Mouse (Mus musculus) left cerebral cortex, adult 2 months (tissue): ENCODE measurements around the gene Nlk. TPM values are rescaled to one million over a fixed set of nuclear protein-coding genes. Genes with fewer than 3 reads are reported as not detected.

Experiments
- DNase-seq, 2 experiments: peaks; one replicate each; pipeline ENCODE4 v3.0.0; 2021 to 2022; ENCODE audit warnings: low spot score in 2 of 2, mixed read lengths in 1 of 2; ENCODE audit errors: extremely low spot score in 1 of 2
- H3K27ac ChIP-seq: fragments of 200-600 bp; 2 replicates; pipeline ENCODE4 v1.8.1; 2022
- H3K4me3 ChIP-seq: fragments of 200-600 bp; 2 replicates; pipeline ENCODE4 v1.8.1; 2022
- CTCF ChIP-seq: fragments of 200-600 bp; IDR thresholded peaks from 2 replicates; pipeline ENCODE4 v1.8.1; 2022; ENCODE audit warnings: antibody characterized with exemption, mild to moderate bottlenecking, moderate library complexity
- intact Hi-C: fragments of 180-260 bp; cut with DNase I; formaldehyde crosslinking; loops from one replicate; pipeline ENCODE4 v1.15.1; 2025
- total RNA-seq, 2 experiments: library from RNA; stranded (reverse); gene quantifications; 2 replicates each; pipeline ENCODE4 v1.2.3; 2021

Nlk gene
- total RNA-seq, 2 experiments from 2014 or later = 115 to 118 TPM

DNA sequence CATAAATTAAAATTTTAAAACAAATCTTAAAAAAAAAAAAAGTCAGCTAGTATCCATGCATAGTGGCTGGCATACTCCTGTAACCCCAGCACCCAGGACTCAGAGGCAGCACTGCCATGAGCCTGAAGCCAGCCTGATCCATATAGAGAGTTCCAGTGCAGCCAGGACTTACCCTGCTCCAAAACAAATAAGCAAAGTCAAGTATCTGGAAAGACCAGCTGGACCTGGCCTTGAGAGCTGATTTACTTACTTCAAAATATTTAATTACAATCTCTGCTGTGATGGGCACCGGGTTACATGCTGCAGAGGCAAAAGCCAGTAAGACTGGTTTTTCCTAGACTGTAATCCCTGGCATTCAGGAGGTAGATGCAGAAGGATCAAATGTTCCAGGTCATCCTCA is 27.6 kb upstream of the Nlk start:
- TF ChIP-seq CTCF = no peak
- intact Hi-C loops = loop anchor here (5.0 kb wide), 1 partner anchor 48 kb away; no protein-coding TSS in a partner anchor
- Histone ChIP-seq H3K4me3 (no peak overlapping the region), H3K27ac (no peak overlapping the region)
- no peak for DNase-seq

DNA sequence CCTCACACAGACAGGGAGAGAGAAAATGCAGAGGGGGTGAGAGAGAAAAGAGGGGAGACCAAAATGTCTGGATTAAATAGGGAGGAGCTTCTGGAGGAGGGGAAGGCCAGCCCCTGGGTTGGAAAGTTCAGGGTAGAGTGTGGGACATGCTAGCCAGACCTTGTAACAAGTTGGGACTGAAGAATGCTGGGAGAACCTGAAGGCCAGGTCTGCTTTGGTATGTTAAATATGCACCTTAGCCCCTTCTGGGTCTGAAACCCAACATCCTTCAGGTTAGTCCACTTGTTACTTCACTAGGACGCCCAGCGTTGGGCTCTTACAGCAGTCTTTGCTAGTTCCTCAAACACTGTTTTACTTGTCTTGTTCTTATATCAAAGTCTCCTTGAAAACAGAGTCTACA is 24.2 kb upstream of the Nlk start:
- intact Hi-C loops = no loop called here
- Histone ChIP-seq H3K4me3 (no peak overlapping the region), H3K27ac (no peak overlapping the region)
- no peak for TF ChIP-seq CTCF
- no peak for DNase-seq

DNA sequence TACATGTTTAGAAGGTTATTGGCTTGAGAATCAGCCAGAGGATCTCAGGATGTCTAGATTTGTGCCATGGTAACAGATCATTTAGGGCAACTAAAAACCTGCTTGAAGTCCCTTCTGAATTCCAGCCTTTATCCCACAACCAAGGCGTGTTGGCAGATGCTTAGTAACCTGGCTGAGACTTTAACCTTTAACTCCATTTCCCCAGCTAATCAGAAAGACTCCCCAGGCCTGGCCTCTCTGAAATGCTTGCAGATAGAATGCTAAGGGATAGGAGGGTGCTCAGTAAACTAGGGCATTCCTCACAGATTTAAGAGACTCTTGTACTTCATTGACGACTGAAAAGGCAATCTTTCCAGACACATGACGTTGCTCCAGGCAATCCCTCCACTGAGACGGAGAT is 20.5 kb upstream of the Nlk start:
- TF ChIP-seq CTCF = no peak
- H3K27ac ChIP-seq = no peak overlapping the region
- H3K4me3 ChIP-seq = no peak overlapping the region
- no peak for DNase-seq
- intact Hi-C loops = no loop called here

DNA sequence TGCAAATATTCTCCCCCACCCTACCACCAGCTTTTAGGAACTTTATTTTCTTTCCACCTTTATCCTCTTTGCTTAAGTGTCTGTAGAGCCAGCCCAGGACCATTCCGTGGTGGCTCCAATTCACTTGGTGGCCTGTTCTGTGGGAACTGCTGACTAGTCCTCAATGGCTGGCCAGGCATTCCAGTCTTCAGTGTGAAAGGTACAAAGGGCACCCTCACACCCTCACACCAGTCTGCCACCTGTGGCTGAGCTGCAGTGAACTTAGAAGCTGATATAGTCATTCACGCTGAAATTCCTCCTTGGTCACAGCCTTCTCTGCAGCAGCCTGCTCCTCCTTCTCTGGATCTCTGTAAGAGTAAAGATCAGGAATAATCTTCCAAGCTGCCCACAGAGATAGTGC is 11.5 kb upstream of the Nlk start:
- intact Hi-C loops = no loop called here
- no peak for TF ChIP-seq CTCF
- Histone ChIP-seq H3K27ac (no peak overlapping the region), H3K4me3 (no peak overlapping the region)
- DNase-seq = no peak

DNA sequence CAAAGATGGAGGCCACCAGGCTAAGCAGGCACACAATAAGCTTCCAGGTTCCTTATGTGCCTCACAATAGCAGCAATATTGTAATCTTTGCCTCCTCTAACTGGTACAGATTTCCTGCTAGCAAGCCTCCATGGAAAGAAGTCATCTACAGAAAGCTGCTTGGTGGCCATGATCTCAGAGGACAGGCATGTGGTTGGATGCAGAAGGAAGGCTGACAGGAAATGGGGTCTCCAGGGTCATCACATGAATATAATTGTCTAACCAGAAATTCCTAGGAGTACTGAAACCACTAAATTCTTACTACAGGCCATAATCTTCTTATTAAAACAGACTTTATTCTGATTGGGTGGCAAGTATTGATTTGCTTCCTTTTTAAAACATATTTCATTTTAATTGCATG is 8.9 kb upstream of the Nlk start:
- TF ChIP-seq CTCF = no peak
- H3K27ac ChIP-seq = no peak overlapping the region
- intact Hi-C loops = no loop called here
- DNase-seq = no peak
- H3K4me3 ChIP-seq = no peak overlapping the region

DNA sequence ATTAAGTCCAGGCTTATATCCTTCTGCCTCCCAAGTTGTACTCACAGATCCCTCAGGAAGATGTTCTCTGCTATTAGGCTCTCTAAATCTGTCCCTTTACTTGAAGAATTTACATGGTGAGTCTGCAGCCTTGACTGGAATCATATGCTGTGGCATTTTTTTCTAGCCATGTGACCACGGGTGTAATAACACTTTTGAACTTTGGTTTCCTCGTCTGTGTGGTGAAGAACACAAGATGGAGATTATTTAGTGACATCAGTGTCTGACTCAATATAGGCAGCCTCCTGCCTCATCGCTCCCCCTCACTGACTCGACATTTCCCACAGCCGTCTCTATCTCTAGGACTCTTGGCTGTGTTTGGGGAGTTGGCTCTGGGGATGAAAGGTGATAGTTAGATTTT is 5.9 kb upstream of the Nlk start:
- H3K4me3 ChIP-seq = no peak overlapping the region
- TF ChIP-seq CTCF = no peak
- peak overlapping the region; percentile 93 for H3K27ac ChIP-seq
- DNase-seq = no peak
- intact Hi-C loops = no loop called here

DNA sequence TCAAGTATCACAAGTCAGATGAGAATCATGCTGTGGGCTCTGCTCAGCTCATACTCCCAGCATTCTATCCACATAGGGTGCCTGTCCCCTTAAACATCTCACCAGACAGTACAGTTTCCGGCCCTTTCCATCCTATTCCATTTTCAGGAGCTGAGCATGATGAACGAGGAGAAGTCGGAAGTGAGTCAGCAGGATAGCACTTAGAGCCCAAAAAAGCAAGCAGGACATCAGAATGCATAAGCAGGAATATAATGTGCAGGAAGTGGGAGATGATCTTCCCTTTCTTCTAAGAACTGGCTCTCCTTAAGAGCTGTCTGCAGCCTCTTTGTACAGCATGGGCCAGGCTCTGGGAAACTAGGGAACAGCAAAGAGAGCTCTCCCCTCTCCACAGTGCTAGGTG is 5.1 kb upstream of the Nlk start:
- no peak for DNase-seq
- TF ChIP-seq CTCF = no peak
- Histone ChIP-seq H3K27ac (peak overlapping the region; percentile 93), H3K4me3 (no peak overlapping the region)
- intact Hi-C loops = loop anchor here (1.0 kb wide), 1 partner anchor 24 kb away; no protein-coding TSS in a partner anchor

DNA sequence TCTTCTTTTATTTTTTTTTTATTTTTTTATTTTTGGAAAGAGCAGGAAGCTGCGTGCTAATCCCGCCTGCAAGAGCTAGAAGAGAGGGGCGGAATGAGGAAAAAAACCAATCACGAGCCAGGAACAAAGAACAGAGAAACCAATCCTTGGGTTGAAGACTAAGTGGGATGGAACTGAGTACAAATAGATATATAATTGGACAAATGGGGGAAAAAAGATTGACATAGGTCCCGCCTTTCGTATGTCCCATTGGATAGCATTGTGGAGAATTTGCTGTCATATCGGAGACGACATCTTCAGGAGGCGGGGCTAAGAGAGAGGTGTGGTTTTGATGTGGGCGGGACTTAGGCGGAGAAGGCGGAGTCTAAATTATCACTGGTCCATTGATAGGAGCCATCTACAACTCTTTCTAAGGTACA is 589 bp upstream of the Nlk start:
- peak; percentile 81 to 88 for DNase-seq
- TF ChIP-seq CTCF = no peak
- intact Hi-C loops = loop anchor here (2.0 to 5.0 kb wide), 3 partner anchors 95 to 135 kb away; partner anchors contain the start of gene Lyrm9
- Histone ChIP-seq H3K27ac (peak overlapping the region; percentile 96), H3K4me3 (peak overlapping the region; percentile 77)

DNA sequence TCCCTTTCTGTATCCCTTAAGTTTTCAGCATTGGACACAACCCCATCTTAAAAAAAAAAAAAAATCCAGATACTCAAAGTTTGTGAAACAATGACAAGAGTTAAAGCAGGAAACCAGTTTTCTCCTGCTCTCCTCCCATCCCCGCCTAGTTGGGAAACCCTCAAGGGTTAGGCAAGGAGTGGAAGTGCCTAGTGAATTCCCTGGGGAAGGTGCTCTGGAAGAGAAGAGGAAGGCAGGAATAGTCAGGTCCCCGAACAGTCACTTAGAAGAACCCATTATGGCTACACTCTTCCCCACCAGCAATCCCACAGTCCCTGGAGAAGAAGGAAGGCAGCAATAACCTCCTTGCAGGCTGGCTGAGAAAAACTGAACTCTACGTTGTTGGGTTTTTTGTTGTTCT is 2.9 kb downstream of the Nlk start:
- intact Hi-C loops = no loop called here
- TF ChIP-seq CTCF = no peak
- Histone ChIP-seq H3K4me3 (peak overlapping the region; percentile 77), H3K27ac (peak overlapping the region; percentile 28; the same call in 1 of the 2 replicates)
- no peak for DNase-seq

DNA sequence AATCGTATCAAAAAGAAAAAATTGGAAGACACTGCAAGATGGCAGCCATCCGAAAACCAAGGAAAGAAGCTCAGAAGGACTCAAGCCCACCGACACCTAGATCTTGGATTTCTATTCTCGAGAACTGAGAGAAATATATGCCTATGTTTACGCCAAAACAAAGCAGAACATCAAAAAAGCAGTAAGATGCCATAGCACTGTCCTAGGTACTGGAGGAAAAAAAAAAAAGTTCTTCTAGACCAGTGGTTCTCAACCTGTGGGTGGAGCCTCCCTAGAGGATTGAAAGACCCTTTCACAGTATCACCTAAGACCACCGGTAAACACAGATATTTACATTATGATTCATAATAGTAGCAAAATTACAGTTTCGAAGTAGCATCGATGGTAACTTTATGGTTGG is 3.9 kb downstream of the Nlk start:
- Histone ChIP-seq H3K4me3 (peak overlapping the region; percentile 77; the same call in 1 of the 2 replicates), H3K27ac (no peak overlapping the region)
- DNase-seq = no peak
- intact Hi-C loops = no loop called here
- no peak for TF ChIP-seq CTCF

DNA sequence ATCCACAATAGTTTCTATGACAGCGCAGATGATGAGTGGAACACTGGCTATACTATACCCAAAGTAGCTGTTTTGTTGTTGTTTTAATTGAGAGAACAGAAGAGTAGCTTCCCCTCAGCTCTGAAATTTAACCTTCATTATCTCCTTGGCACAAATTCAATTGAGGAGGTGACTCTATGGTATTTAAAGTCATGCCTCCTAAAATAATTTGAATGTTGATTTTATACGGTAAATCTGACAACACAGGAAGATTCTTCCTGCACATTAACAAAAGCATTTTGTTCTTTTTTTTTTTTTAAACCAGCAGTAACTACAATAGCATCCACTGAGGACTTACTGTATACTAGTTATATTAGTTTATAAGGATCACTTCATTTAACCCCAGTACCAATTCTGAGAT is 6.0 kb downstream of the Nlk start:
- DNase-seq = no peak
- peak overlapping the region; percentile 31 for H3K4me3 ChIP-seq
- intact Hi-C loops = no loop called here
- TF ChIP-seq CTCF = no peak
- no peak overlapping the region; the same call in 1 of the 2 replicates for H3K27ac ChIP-seq

DNA sequence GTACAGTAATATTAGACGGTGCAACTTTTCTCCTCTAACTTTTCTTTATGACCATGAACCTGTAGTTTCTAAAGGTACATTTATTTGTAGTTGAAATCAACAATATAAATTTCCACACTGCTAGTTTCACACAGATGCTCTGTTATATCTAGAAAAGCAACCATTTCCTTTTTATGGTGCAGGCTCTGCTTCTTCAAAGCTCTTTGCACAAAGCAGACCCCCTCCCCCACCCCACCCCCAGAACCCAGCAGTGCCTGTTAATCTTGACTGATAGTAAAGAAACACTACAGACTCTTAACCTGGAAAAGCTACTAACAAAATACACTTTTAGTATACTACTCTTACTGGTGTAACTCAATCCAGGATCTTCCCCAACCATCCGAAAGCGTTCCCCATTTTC is 6.6 kb downstream of the Nlk start:
- no peak for DNase-seq
- no peak for TF ChIP-seq CTCF
- no peak overlapping the region for H3K27ac ChIP-seq

DNA sequence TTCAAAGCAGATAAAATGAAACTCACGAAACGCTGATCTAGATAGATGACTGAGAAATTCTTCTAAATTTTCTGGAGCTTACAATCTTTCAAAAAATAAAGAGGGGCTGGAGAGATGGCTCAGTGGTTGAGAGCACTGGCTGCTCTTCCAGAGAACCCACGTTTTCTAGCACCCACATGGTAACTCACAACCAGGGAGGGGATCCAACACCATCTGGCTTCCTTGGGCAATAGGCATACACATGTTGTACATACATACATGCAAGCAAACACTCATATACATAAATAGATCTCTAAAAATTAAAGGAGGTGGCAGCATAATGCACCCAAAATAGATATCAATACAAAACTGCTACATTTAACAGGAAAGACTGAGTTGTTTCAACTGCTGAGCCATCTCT is 16.1 kb downstream of the Nlk start:
- no peak for TF ChIP-seq CTCF

More for the DNA sequence above, 6.6 kb downstream of the Nlk start:
- intact Hi-C loops = no loop called here
- no peak overlapping the region; the same call in 1 of the 2 replicates for H3K4me3 ChIP-seq

More for the DNA sequence above, 16.1 kb downstream of the Nlk start:
- intact Hi-C loops = loop anchor here (5.0 kb wide), 1 partner anchor 39 kb away; no protein-coding TSS in a partner anchor
- peak in 1 of 2 experiments; percentile 54 for DNase-seq
- no peak overlapping the region for H3K4me3 ChIP-seq
- peak overlapping the region; percentile 57 for H3K27ac ChIP-seq
